Mouse (Mus musculus) ES-E14 (cell line): ENCODE results near the gene Nos1ap.

Source experiments
- CHD2 ChIP-seq: IDR thresholded peaks from 2 replicates; pipeline ENCODE4 v1.6.1; 2014; ENCODE audit warnings: mild to moderate bottlenecking, low read depth, low read length, inconsistent platforms
- HCFC1 ChIP-seq: IDR thresholded peaks from 2 replicates; pipeline ENCODE4 v1.6.1; 2012; ENCODE audit warnings: low read length, inconsistent platforms, borderline replicate concordance; ENCODE audit not compliant: insufficient read depth

GRCm38 (mm10) chr1:170366981-170367700 lies 222.5 kb downstream of the Nos1ap start:
- TF ChIP-seq HCFC1 = no peak
- TF ChIP-seq CHD2 = no peak
